Mouse (Mus musculus) kidney, embryonic 14.5 days (tissue): ENCODE measurements at regions not wholly inside any gene's neighbourhood (a gene's known extent, or its start where the extent isn't known, plus 50 kb on each side); places are given as distances from the start of the nearest gene placed in this dataset.
A peak's percentile ranks its signal among the peaks of the same experiment; 100 is the strongest.

Experiments
- ATAC-seq: fragments of 200-750 bp; cut with Nextera tagmentation; 2 replicates; pipeline ENCODE4 v1.8.0; 2017; ENCODE audit warnings: moderate number of reproducible peaks, mild to moderate bottlenecking, moderate TSS enrichment, moderate library complexity; ENCODE audit not compliant: low FRiP score, low TSS enrichment
- H3K27ac ChIP-seq: fragments of 300-500 bp; sonication (generic); 2 replicates; pipeline ENCODE4 v1.5.1; 2014; ENCODE audit warnings: low read depth, mild to moderate bottlenecking, low read length, moderate library complexity, mixed read lengths
- H3K27me3 ChIP-seq: fragments of 300-500 bp; sonication (generic); 2 replicates; pipeline ENCODE4 v1.6.1; 2014; ENCODE audit warnings: mild to moderate bottlenecking, low read length; ENCODE audit not compliant: control insufficient read depth, insufficient read depth
- H3K36me3 ChIP-seq: fragments of 300-500 bp; sonication (generic); 2 replicates; pipeline ENCODE4 v1.6.1; 2014; ENCODE audit warnings: low read length, mixed read lengths; ENCODE audit not compliant: control insufficient read depth, insufficient read depth
- H3K4me1 ChIP-seq: fragments of 300-500 bp; sonication (generic); 2 replicates; pipeline ENCODE4 v1.6.1; 2014; ENCODE audit warnings: low read length, mixed read lengths; ENCODE audit not compliant: control insufficient read depth, insufficient read depth
- H3K4me2 ChIP-seq: fragments of 300-500 bp; sonication (generic); replicated peaks from 2 replicates; pipeline ENCODE4 v1.6.1; 2014; ENCODE audit warnings: low read depth, mild to moderate bottlenecking, low read length
- H3K4me3 ChIP-seq: fragments of 300-500 bp; sonication (generic); 2 replicates; pipeline ENCODE4 v1.5.1; 2014; ENCODE audit warnings: mild to moderate bottlenecking, low read length
- H3K9ac ChIP-seq: fragments of 300-500 bp; sonication (generic); 2 replicates; pipeline ENCODE4 v1.6.1; 2014; ENCODE audit warnings: low read depth, mild to moderate bottlenecking, low read length, moderate library complexity
- H3K9me3 ChIP-seq: fragments of 300-500 bp; sonication (generic); 2 replicates; pipeline ENCODE4 v1.6.1; 2016; ENCODE audit warnings: low read length; ENCODE audit not compliant: control insufficient read depth
- WGBS: fragments of 180-500 bp; shearing (Covaris S2); extraction: QIAGEN DNeasy Blood & Tissue Kit; methylation state at CpG from one replicate; pipeline ENCODE4 v1.1.7; 2014; 5-methylcytosine and 5-hydroxymethylcytosine counted together

DNA sequence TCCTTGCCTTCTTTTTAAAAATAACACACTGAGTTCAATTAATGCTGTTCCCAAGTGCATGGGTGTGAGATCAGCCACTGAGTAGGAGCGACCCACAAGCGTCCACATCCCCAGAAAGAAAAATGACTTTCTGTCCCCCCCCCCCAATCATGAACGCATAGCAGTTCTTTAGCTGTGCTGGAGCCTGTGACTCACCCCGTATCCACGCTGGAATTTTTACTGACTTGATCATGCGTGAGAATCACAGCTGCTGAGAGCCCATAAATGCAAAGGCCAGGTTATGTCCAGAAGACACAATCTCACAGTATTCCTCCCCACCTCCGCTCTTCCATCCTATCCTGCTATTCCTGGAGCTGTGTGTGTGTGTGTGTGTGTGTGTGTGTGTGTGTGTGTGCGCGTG, 53.3 kb downstream of the Fos start:
- Histone ChIP-seq H3K27ac (no peak overlapping the region), H3K4me2 (no peak overlapping the region), H3K9ac (no peak overlapping the region), H3K27me3 (no peaks in the 10 kb centered on the region), H3K9me3 (no peaks in the 10 kb centered on the region), H3K4me3 (no peak overlapping the region), H3K36me3 (no peaks in the 10 kb centered on the region), H3K4me1 (peaks cover 21% of the 10 kb centered on the region)
- ATAC-seq: no peak
- 65% methylated on average over 9 of the region's 9 CpGs for WGBS

DNA sequence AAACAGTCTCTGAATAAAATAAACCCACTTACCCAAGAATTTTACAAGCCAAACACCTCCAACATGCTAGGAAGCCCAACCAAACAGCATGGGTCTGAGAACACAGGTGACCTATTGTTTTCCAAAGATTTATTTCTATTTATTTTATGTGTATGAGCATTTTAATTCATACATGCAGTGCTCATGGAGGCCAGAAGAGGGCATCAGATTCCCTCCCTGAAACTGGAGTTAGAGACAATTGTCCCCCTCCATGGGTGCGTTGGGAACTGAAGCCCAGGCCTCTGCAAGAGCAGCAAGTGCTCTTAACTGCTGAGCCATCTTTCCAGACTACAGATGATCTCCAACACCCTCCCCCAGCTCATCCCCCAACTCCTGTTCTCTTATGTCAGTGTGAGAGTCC, 57.9 kb downstream of the Fos start:
- Histone ChIP-seq H3K4me2 (no peak overlapping the region), H3K9ac (no peak overlapping the region), H3K27me3 (no peaks in the 10 kb centered on the region), H3K4me1 (peaks cover 7% of the 10 kb centered on the region; the same call in 1 of the 2 replicates), H3K36me3 (no peaks in the 10 kb centered on the region), H3K4me3 (no peak overlapping the region), H3K27ac (no peak overlapping the region), H3K9me3 (no peaks in the 10 kb centered on the region)
- no peak for ATAC-seq
- WGBS: 93% methylated on average over 1 of the region's 1 CpGs

DNA sequence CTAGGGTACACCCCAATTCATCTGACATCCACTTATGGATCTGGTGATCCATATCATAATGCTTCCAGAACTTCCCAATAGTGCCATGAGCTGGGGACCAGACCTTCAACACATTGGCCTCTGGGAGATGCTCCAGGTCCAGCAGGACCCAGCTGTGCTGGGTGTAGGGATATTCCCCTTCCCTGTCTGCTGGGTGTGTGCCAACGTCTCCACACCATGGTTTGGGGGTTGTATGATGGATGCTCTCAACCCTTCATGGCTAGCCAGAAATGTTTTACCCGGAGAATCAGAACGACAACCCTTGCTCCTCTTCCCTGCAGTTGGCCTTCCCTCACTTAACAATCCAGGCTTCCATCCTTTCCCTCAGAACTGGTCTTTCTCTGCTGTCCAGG, 58.5 kb downstream of the Fos start:
- no peak overlapping the region for H3K4me3 ChIP-seq
- ATAC-seq: no peak
- H3K36me3 ChIP-seq: no peaks in the 10 kb centered on the region
- H3K27me3 ChIP-seq: no peaks in the 10 kb centered on the region
- 89% methylated on average over 3 of the region's 3 CpGs for WGBS
- no peaks in the 10 kb centered on the region for H3K9me3 ChIP-seq
- H3K4me1 ChIP-seq: peaks cover 7% of the 10 kb centered on the region; the same call in 1 of the 2 replicates
- no peak overlapping the region for H3K4me2 ChIP-seq
- H3K27ac ChIP-seq: no peak overlapping the region
- no peak overlapping the region for H3K9ac ChIP-seq

DNA sequence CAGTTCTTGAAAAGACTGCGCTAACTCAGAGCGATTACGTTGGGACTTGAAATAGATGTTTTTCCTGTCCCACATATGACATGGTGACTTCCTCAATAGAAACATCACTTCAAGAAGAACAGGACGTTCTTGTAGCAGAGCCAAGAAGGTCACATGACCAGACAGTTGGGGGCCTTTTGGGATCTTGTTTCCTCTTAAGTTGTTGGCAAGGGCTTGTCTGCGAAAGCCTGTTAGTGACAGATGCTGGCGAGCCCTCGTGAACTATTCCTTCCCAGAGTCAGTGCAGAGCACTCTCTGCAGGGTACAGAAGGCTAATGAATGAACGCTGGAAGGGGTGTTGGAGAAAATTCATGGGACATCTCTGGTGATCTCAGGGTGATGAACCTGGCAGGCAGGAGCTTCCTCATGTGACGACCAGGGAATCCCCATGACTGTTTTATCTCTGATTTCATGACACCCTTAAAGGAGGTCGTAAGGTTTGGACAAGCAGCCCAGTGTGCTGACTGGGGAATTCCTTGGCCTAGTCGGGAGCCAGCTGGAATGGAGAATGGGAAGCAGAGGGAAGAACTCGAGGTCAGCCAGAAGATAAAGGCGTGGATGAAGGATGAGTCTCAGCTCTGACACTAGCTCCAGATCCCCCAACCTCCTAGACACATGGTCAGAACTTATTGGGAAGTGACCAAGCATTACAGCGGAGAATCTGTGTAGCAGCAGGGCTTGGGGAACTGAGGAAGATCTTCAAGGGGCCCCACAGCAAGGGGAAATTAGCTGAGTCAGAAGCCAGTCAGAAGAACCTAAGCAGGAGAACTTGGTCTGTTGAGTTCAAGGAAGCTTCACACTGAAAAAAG, 59.1 kb downstream of the Fos start:
- no peak for ATAC-seq
- no peaks in the 10 kb centered on the region for H3K9me3 ChIP-seq
- H3K9ac ChIP-seq: no peak overlapping the region
- H3K4me1 ChIP-seq: 0 out of 2 replicates have a peak, but pooled peaks cover 2% of the 10 kb centered on the region
- H3K4me3 ChIP-seq: no peak overlapping the region
- H3K27ac ChIP-seq: no peak overlapping the region
- H3K36me3 ChIP-seq: no peaks in the 10 kb centered on the region
- no peaks in the 10 kb centered on the region for H3K27me3 ChIP-seq
- 60% methylated on average over 14 of the region's 14 CpGs for WGBS
- no peak overlapping the region for H3K4me2 ChIP-seq

DNA sequence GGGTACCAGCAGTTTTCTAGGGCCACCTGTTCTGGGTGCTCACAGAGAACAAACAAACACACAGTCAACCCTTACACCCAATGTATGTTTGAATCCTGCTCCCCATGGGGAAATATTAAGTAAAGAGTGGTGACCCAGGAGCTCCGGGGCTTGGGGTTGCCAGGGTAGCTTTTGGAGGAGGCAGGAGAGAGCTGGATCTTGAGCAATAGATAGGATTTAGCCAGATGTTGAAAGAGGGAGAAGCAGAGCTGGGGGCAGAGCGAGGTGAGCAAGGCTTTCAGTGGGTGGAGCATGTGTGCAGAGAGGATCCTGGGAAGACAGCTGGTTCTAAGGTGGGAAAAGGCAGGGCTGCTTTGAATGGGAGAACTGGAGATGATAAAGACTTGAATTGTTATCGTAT, 59.9 kb downstream of the Fos start:
- no peak overlapping the region for H3K27ac ChIP-seq

DNA sequence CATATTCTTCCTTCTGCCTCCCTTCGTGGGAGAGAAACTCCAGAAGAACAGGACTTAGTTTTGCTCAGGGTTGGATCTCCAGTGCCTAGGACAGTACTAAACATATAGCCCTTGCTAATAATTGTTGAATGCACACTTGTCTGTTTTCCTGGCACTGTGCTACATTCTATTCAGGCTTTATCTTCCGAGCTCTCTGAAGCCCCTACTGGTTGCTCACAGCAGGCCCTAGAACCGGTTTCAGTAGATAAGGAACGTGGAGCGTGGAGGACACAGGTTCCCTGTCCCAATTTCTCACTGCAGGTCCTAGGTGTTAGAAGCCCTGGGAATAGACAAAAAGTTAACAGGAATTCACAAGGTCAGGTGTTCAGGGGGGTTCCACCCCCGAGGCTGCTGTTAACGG, 59.4 kb upstream of the Jdp2 start:
- Histone ChIP-seq H3K9ac (no peak overlapping the region), H3K4me3 (no peak overlapping the region), H3K4me2 (no peak overlapping the region), H3K4me1 (no peaks in the 10 kb centered on the region), H3K27ac (no peak overlapping the region), H3K27me3 (no peaks in the 10 kb centered on the region), H3K36me3 (no peaks in the 10 kb centered on the region), H3K9me3 (no peaks in the 10 kb centered on the region)
- no peak for ATAC-seq
- WGBS: 42% methylated on average over 7 of the region's 7 CpGs

More for the DNA sequence above, 59.9 kb downstream of the Fos start:
- Histone ChIP-seq H3K4me2 (no peak overlapping the region), H3K4me1 (no peaks in the 10 kb centered on the region), H3K36me3 (no peaks in the 10 kb centered on the region), H3K27me3 (no peaks in the 10 kb centered on the region), H3K4me3 (no peak overlapping the region), H3K9me3 (no peaks in the 10 kb centered on the region), H3K9ac (no peak overlapping the region)
- 90% methylated on average over 3 of the region's 3 CpGs for WGBS
- ATAC-seq: no peak

DNA sequence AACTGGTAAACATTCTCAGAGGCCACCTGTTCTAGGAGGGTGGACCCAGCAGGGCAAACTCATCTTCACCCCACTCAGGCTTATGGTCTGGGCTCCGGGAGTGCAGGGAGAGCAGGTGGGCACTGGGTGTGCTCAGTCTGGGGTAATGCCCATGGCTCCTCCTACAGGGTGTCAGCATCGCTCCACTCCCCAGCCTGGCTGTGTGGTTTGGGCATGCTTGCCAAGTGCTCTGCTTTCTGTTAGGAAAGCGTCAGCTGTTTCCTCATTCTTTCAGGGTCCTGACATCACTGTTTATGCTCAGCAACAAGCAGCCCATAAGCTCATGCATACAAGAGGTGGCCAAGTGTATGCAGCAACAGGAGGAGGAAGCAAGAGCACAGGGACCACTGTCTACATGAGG, 57.7 kb upstream of the Jdp2 start:
- Histone ChIP-seq H3K4me3 (no peak overlapping the region), H3K27me3 (no peaks in the 10 kb centered on the region), H3K9me3 (no peaks in the 10 kb centered on the region), H3K4me1 (no peaks in the 10 kb centered on the region), H3K36me3 (no peaks in the 10 kb centered on the region), H3K9ac (no peak overlapping the region), H3K27ac (no peak overlapping the region), H3K4me2 (no peak overlapping the region)
- 81% methylated on average over 3 of the region's 3 CpGs for WGBS
- ATAC-seq: peak; percentile 43; the same call in 1 of the 2 replicates

DNA sequence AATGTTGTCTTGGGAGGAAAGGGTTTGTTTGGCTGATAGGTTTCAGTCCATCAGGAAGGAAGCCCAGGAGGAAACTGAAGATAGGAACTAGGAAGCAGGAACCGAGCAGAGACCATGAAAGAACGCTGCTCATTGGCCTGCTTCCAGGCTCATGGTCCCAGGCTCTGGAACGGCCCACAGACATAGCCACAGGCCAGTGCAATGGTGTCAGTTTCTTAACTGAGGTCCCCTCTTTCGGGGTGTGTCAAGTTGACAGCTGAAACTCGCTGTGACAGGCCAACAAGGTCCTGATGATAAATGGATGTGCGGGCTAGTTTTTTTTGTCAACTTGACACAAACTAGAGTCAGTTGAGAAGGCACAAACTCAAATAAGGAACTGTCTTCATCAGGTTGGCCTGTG, 55.9 kb upstream of the Jdp2 start:
- H3K27me3 ChIP-seq: no peaks in the 10 kb centered on the region
- no peak for ATAC-seq
- H3K9me3 ChIP-seq: no peaks in the 10 kb centered on the region
- no peak overlapping the region for H3K4me3 ChIP-seq
- H3K4me1 ChIP-seq: no peaks in the 10 kb centered on the region
- WGBS: 74% methylated on average over 6 of the region's 6 CpGs
- H3K36me3 ChIP-seq: no peaks in the 10 kb centered on the region
- H3K27ac ChIP-seq: no peak overlapping the region
- H3K9ac ChIP-seq: no peak overlapping the region
- no peak overlapping the region for H3K4me2 ChIP-seq

DNA sequence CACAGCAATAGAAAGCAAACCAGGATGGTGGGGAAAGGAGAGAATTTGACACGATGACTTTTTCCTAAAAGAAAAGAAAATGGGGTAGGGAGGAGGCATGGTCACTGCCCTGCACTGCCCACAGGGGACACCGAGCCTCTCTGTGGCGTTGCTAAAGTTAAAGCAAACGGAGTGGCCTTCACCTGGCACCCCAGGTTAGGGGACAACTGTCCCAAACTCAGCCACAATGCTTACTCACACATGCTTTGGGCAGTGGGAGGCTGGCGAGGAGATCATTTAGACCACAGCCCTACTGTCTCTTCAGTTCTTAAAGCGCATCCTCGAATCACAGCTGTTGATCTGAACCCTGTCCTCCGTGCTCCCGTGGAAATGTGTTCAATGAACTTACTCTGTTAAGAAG, 55.3 kb upstream of the Jdp2 start:
- Histone ChIP-seq H3K4me1 (peaks cover under 1% of the 10 kb centered on the region; the same call in 1 of the 2 replicates), H3K9ac (no peak overlapping the region), H3K9me3 (no peaks in the 10 kb centered on the region), H3K27me3 (no peaks in the 10 kb centered on the region), H3K36me3 (no peaks in the 10 kb centered on the region), H3K27ac (no peak overlapping the region), H3K4me2 (no peak overlapping the region), H3K4me3 (no peak overlapping the region)
- 83% methylated on average over 9 of the region's 9 CpGs for WGBS
- no peak for ATAC-seq
